Mouse (Mus musculus): ENCODE results near the gene Tmem200b.

GRCm38 (mm10) chr4:131904478-131904877 lies 17.1 kb upstream of the Tmem200b start:
- TF ChIP-seq POLR2A (IDR thresholded peaks at IDR 0.05; ENCODE audit: insufficient read depth, low read length) = no peak
- TF ChIP-seq CTCF (IDR thresholded peaks at IDR 0.05; ENCODE audit: low read depth, low read length) = peak; percentile 80
- no peak for TF ChIP-seq EP300 (IDR thresholded peaks at IDR 0.05; ENCODE audit: insufficient read depth, low read depth, low read length)
